Mouse (Mus musculus) thymus, postnatal 36 days (tissue): ENCODE results near the gene Slco2a1.

Experiments used
- DNase-seq, 2 experiments: peaks; one replicate each; pipeline ENCODE4 v3.0.0; 2022; ENCODE audit warnings: mixed read lengths in 2 of 2

Gene Slco2a1

DNA sequence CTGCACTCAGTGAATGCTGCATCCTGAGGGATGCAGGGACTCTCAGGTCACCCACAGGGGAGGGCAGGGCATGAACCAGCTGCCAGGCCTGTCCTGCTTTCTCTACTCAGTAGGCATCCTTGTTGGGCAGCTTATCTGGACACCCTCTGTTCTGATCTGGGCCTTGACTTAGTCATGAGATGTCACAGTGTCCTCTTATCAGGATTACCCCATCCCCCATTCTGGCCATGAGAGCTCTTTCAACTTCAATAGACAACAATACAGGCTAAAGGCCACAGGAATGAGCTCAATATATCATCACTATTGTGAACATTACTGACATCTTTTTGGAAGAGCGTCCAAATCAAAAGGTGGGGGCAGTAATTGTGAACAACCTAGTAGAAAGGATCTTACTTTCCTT, 3.4 kb upstream of the Slco2a1 start:
- no peak for DNase-seq

- no peak for DNase-seq
These were observed 2.6 kb upstream of the Slco2a1 start for GRCm38 (mm10) chr9:102985939-102986338.

DNA sequence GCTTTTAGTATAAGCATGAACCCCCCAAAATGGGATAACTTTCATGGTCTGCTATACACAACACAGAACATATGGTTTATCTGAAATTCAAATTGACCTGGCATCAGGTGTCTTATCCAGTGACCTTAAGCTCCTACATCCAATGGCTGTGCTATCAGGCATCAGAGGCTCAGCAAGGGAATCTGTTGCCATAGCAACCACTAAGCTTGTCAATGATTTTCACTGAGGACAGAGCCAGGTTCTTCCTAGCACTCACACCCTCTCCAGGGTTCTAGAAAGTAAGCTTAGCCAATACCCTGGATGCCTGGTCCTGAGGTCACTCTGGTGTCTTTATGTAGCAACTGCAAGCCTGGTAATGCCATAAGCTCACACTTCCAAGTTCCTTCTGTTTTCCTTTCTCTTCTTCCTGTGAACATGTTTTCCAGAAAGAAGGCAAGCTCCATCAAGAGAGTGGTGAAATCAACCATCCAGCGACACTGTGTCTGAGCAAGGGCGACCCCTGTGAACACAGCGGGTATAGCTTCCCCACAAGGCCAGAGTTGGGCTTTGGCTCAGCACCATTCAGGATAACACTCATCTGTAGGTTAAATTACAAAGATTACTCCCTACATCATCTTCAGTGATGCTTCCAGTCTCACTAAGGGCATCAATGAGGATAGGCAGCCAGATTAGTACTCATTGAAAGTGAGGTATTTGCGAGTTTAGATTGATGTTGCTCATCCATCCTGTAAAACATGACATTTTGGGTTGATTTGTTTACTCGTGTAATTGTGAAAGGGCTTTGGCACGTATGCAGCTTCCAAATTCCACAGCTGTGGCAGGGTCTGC, 2.0 kb downstream of the Slco2a1 start:
- DNase-seq: no peak

DNA sequence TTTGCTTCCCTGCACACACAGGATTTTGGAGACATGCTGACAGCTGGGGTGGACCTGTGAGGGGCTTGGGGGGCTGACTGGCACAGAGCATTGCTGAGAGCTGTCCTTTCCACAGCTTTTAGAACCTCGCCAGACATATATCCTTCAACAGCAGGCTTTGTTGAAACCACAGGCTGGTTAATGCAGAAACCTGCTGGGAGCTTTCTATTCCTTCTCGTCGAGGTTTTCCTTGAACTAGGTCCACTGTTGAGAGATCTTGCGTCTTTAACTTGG, 2.6 kb downstream of the Slco2a1 start:
- DNase-seq: no peak

DNA sequence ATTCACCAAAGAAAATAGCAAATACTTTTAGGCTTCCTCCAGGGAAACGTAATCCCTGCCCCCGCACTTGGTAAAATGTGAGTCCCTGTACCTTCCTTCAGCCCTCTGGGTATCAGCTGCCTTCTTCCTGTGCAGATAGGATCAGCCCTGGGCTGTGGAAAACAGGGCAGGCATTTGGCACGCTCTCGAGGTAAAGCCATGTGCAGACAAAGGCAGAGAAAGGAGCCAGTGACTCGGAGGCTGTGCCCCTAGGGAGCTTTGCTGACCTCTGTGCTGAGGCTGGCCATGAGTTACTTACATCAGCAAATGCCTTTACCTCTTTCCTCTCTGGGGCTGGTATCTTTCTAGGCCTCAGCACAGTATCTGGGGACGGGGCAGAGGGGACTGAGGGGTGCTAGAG, 4.4 kb downstream of the Slco2a1 start:
- no peak for DNase-seq

DNA sequence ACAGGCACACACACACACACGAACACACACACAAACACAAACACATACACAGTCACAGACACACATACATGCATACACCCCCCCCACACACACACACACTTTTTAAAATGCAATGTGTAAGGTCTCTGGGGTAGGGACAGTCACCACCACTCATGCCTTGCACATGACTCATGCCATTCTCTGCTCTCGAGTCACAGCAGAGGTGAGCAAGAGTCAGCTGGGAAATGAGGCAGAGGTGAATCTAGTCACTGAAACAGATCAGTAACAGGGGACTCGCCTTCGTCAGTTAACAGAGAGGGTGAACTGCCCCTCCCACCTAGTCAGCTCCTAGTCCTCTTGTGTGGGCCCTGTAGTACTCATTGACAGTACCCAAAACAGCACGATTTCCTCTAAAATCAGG, 5.3 kb downstream of the Slco2a1 start:
- no peak for DNase-seq

DNA sequence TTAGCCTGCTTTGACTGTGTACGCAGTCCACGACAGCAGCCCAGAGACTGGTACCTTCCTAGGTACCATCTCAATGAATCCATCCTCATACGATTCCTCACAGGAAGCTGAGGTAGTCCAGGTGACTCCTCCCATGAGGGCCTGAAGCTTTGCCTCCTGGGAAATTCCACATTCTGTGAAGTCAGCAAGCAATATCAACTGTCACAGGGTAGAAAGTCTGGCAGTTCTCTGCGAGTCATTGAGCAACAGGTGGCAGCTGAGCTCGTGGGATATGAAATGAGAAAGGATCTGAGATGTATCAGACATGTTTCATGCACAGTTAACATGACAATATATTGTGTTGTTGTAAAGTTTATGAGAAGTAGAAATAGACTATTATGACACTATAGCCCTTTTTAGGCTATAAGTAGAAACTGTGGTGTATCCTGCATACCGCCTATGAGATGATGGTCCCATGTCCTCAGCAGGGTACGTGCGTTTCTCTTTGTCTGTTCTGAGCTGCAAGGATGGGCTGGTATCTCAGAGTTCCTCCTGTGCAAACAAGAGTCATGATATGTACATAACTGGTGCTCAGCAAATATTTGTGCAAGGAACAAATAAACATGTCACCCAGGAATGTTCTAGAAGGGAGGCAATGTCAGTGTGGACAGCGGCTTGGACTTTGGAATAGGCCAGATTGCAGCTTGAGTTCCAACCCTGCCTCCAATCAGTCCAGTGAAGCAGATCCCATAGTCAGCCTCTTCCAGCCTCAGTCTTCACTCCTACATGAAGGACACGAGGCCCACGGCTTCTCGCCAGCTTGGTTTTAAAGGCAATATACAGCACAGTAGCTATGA, 7.5 kb downstream of the Slco2a1 start:
- DNase-seq: no peak

- DNase-seq: no peak
These were observed 11.9 kb downstream of the Slco2a1 start for GRCm38 (mm10) chr9:103000384-103000783.

GRCm38 (mm10) chr9:103004343-103004742, 15.8 kb downstream of the Slco2a1 start:
- DNase-seq: no peak

DNA sequence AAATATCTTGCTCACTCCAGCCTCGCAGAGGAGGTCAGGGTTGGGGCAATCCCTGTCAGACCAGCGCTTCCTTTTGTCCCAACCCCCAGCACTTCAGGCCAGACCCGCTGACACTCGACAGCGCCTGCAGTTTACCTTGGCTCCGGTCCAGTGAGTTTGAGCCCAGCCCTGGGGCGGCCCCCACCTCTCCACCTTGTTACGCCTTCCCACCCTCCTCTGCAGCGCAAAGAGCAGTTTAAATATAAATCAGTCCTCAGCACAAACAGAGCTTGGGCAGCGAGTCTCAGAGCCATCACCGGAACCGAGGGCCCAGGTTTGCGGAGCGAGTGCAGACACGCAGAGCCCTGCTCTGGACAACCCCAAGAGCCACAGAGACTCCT, 19.2 kb downstream of the Slco2a1 start:
- no peak for DNase-seq

GRCm38 (mm10) chr9:103008079-103008855, 19.8 kb downstream of the Slco2a1 start:
- DNase-seq: no peak

GRCm38 (mm10) chr9:103010161-103010560, 21.6 kb downstream of the Slco2a1 start:
- DNase-seq: no peak

DNA sequence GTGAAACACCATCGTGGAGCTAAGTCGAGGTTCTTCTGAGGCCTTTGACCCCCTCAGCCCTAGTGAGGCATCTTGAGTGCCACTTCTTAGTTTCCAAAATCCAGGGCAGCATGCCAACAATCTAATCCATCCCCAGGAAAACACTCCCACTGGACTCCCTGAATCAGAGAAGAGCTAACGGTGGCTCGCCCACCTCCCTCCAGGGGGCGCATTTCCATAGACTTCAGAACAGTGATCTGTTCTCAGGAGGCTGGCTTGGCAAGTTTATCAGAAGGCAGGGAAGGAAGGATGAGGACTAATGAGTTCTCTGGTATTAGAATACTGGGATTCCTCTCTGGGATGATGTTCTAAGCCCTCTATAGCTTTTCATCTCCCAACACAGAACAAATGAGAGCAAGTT, 24.9 kb downstream of the Slco2a1 start:
- peak; percentile 8 to 15 for DNase-seq

GRCm38 (mm10) chr9:103014686-103015085, 26.2 kb downstream of the Slco2a1 start:
- no peak for DNase-seq

DNA sequence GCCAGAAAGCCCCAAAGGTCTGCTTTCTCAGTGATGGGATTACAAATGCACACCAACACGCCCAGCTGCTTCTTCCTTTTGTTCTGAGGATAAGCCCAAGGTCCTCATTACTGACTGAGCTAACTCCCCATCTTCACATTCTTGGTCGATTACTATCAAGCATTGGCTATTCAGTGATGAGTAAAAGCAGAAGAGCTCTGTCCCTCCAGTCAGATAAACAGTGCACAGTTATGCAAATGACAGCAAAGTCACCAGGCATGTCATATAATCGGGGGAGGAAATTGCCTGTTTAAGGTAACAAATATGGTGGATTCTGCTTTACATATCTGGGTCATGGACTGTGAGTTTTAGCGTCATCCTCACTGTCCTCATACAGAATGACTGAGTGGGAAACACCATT, 35.6 kb downstream of the Slco2a1 start:
- no peak for DNase-seq

DNA sequence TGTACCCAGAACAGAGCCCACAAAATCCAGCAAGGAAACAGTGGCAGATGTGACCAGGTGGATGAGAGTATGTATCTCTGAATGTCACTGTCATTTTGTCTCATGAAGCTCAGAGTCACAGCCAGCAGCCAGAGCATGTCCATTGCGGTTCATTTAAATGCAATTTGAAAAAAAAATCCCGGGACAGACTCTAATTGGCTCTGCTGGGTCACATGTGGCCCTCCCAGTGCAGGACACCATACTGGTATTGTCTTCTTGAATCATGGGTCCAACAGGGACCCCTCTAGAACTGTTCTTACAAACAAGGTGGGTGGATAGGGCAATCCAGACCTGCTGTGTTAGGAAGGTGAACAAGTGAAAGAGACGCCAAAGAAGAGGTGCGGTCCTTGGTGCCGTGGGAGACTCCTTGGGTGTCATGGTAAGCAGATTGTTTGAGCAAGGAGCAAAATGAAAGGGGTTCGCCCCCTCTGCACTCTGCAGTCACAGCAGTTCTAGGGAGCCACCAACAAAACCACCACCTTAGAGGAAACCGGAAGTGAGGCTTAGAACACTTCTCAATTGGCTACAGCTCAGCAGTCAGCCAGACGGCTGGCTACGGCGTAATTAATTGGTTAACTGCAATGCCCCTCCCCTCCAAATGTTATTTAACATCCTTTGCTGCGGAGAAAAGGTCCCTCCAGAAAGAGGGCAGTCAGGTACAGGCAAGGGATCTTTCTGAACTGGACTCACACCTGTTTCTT, 38.8 kb downstream of the Slco2a1 start:
- no peak for DNase-seq

- no peak for DNase-seq
These were observed 40.5 kb downstream of the Slco2a1 start for GRCm38 (mm10) chr9:103029012-103029411.

DNA sequence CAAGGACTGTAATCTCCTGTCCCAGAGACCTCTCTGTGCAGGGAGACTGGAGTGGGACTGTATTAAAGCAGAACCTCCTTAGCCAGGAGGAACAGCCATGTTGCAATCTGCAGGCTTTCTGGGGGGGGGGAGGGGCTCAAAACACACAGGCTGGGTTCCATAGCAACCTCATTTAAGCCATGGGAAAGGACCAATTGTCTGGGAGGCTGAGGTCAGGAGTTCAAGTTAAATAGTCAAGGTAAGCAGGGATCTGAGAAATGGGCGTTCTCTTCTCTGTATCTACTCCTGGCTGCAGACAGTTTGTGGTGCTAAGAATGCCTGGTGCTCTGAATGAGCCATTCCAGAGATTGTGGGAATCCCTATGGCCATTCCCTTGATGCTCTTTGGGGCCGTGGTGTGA, 41.5 kb downstream of the Slco2a1 start:
- DNase-seq: no peak

GRCm38 (mm10) chr9:103031211-103031610, 42.7 kb downstream of the Slco2a1 start:
- DNase-seq: no peak

- no peak for DNase-seq
These were observed 43.7 kb downstream of the Slco2a1 start for GRCm38 (mm10) chr9:103032193-103032592.

- no peak for DNase-seq
These were observed 44.9 kb downstream of the Slco2a1 start for GRCm38 (mm10) chr9:103033381-103033780.

DNA sequence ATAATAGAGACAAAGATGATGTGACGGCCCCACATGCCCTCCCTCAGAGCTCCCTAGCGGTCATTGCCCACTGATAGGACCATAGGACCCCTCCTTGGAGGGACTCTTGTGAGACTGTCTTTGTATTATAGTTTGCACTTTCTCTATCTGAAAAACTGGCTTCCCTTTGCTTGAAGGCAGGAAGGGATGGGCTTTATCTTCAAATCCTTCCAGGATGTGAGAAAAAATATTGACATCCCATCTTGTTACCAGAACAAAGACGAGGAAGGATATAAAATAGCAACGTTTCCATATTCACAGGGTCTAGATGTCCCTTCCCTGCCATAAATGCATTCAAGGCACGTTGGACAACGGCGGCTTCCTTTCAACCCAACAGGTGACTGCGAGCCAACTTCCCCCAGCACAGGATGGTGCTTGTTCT, 48.5 kb downstream of the Slco2a1 start:
- DNase-seq: no peak

- no peak for DNase-seq
These were observed 49.8 kb downstream of the Slco2a1 start for GRCm38 (mm10) chr9:103038266-103038665.
